14 mouse cellular contexts compared by ENCODE assay signal in genomic region chr7:79951038-79951437, GRCm38 (mm10). TPM values are rescaled to one million over a fixed set of nuclear protein-coding genes. Genes with fewer than 3 reads are reported as not detected.
"Had no signal": no experiment of that assay in that cellular context is flagged by ENCODE, and none has a peak within 500 bp of the region (broad histone marks: within the 10 kb centered on the region; RNA-seq: fewer than 3 reads in every experiment).

No protein-coding gene starts in this region.

- H3K27ac ChIP-seq: left cerebral cortex, adult 2 months; limb, embryonic 15.5 days; liver, embryonic 13.5 days; midbrain, embryonic 12.5 days; neural tube, embryonic 13.5 days; stomach, embryonic 15.5 days had no signal

- ATAC-seq: midbrain, embryonic 16.5 days had no signal

- H3K4me1 ChIP-seq: limb, embryonic 15.5 days; liver, embryonic 13.5 days; midbrain, embryonic 12.5 days; neural tube, embryonic 13.5 days; stomach, embryonic 15.5 days had no signal

- H3K9ac ChIP-seq: limb, embryonic 15.5 days; liver, embryonic 13.5 days; midbrain, embryonic 12.5 days; neural tube, embryonic 13.5 days; stomach, embryonic 15.5 days had no signal

- H3K36me3 ChIP-seq: limb, embryonic 15.5 days; liver, embryonic 13.5 days; midbrain, embryonic 12.5 days; neural tube, embryonic 13.5 days; stomach, embryonic 15.5 days had no signal

- H3K4me3 ChIP-seq: left cerebral cortex, adult 2 months; limb, embryonic 15.5 days; liver, embryonic 13.5 days; midbrain, embryonic 12.5 days; neural tube, embryonic 13.5 days; stomach, embryonic 15.5 days had no signal

- H3K4me2 ChIP-seq: limb, embryonic 15.5 days; liver, embryonic 13.5 days; midbrain, embryonic 12.5 days; neural tube, embryonic 13.5 days; stomach, embryonic 15.5 days had no signal

- DNase-seq: kidney, adult 18-20 months; kidney, postnatal 4 days; liver, embryonic 13.5 days; lung, adult 2 months; lung, postnatal 36 days; right cerebral cortex, postnatal 14 days; thymus, postnatal 36 days had no signal

- H3K27me3 ChIP-seq: limb, embryonic 15.5 days; liver, embryonic 13.5 days; midbrain, embryonic 12.5 days; neural tube, embryonic 13.5 days; stomach, embryonic 15.5 days had no signal

- H3K9me3 ChIP-seq: limb, embryonic 15.5 days; liver, embryonic 13.5 days; midbrain, embryonic 12.5 days; neural tube, embryonic 13.5 days; stomach, embryonic 15.5 days had no signal

RNA-seq across cellular contexts. Expression of gene Arpin, which starts 15.9 kb away (rescaled TPM):
- total RNA-seq: megakaryocyte progenitor cell, adult 5-6 weeks had no signal
